Mouse (Mus musculus) CH12.LX (cell line): Measurements from ENCODE around the gene Clcn7. TPM values are rescaled to one million over a fixed set of nuclear protein-coding genes. Genes with fewer than 3 reads are reported as not detected.
A peak's percentile ranks its signal among the peaks of the same experiment; 100 is the strongest.

Experiments
- DNase-seq: peaks from one replicate; pipeline ENCODE4 v3.0.0-alpha.2; 2013; ENCODE audit errors: extremely low read depth
- H3K27ac ChIP-seq: 2 replicates; pipeline ENCODE4 v1.5.1; 2012; ENCODE audit warnings: low read depth, mild to moderate bottlenecking, control low read depth, moderate library complexity; ENCODE audit not compliant: insufficient read depth
- H3K27me3 ChIP-seq: replicated peaks from 2 replicates; pipeline ENCODE3; 2012; ENCODE audit warnings: inconsistent platforms
- H3K36me3 ChIP-seq, 2 experiments: replicated peaks in 1 of 2; 2 replicates each; pipeline versions ENCODE3 to v1.6.1; 2012; ENCODE audit warnings: inconsistent platforms in 1 of 2, low read length in 1 of 2, mild to moderate bottlenecking in 1 of 2, mixed read lengths in 1 of 2, moderate library complexity in 1 of 2; ENCODE audit not compliant: control insufficient read depth in 1 of 2, insufficient read depth in 1 of 2
- H3K4me1 ChIP-seq, 2 experiments: 2 replicates each; pipeline ENCODE4 v1.6.1; 2012; ENCODE audit warnings: inconsistent platforms in 1 of 2, moderate library complexity in 1 of 2; ENCODE audit not compliant: insufficient read depth in 2 of 2, control insufficient read depth in 1 of 2
- H3K4me2 ChIP-seq: 2 replicates; pipeline ENCODE4 v1.6.1; 2012; ENCODE audit warnings: low read depth, mild to moderate bottlenecking, control low read depth; ENCODE audit not compliant: poor library complexity, insufficient read depth, severe bottlenecking
- H3K4me3 ChIP-seq, 3 experiments: fragments of 150-350 bp in 1 of 3; sonication (generic) in 1 of 3; replicated peaks in 1 of 3; 2 replicates each; pipeline versions ENCODE3 to v1.5.1; 2011 to 2012; ENCODE audit warnings: low read depth in 2 of 3, low read length in 2 of 3, mild to moderate bottlenecking in 2 of 3, moderate library complexity in 2 of 3, control low read depth in 1 of 3, improper control_type of control experiment in 1 of 3, inconsistent platforms in 1 of 3, mixed read lengths in 1 of 3; ENCODE audit not compliant: poor library complexity in 1 of 3
- H3K79me2 ChIP-seq: replicated peaks from 2 replicates; pipeline ENCODE4 v1.6.1; 2012; ENCODE audit warnings: mild to moderate bottlenecking, moderate library complexity; ENCODE audit not compliant: control insufficient read depth, poor library complexity, insufficient read depth, severe bottlenecking; ENCODE audit errors: extremely low read depth
- H3K9ac ChIP-seq: 2 replicates; pipeline ENCODE4 v1.6.1; 2012; ENCODE audit warnings: low read depth, mild to moderate bottlenecking, control low read depth, moderate library complexity; ENCODE audit not compliant: insufficient read depth
- H3K9me3 ChIP-seq: replicated peaks from 2 replicates; pipeline ENCODE3; 2012; ENCODE audit warnings: low read length, inconsistent platforms, mixed read lengths
- CHD1 ChIP-seq: IDR thresholded peaks from 2 replicates; pipeline ENCODE4 v1.6.1; 2012; ENCODE audit warnings: low read depth, low read length, improper control_type of control experiment, inconsistent platforms
- ELF1 ChIP-seq: IDR thresholded peaks from 2 replicates; pipeline ENCODE4 v1.6.1; 2014; ENCODE audit warnings: low read depth, mild to moderate bottlenecking, inconsistent platforms, low read length, improper control_type of control experiment
- ETS1 ChIP-seq: conservative IDR thresholded peaks from 2 replicates; pipeline ENCODE4 v1.6.1; 2012; ENCODE audit warnings: low read depth, mild to moderate bottlenecking, inconsistent platforms, low read length, improper control_type of control experiment, moderate library complexity
- HCFC1 ChIP-seq: IDR thresholded peaks from 2 replicates; pipeline ENCODE4 v1.6.1; 2012; ENCODE audit warnings: low read depth, mild to moderate bottlenecking, inconsistent platforms, low read length, improper control_type of control experiment
- JUN ChIP-seq: IDR thresholded peaks from 2 replicates; pipeline ENCODE4 v1.6.1; 2011; ENCODE audit warnings: low read depth, mild to moderate bottlenecking, low read length, improper control_type of control experiment, moderate library complexity; ENCODE audit not compliant: insufficient read depth
- JUND ChIP-seq: conservative IDR thresholded peaks from 2 replicates; pipeline ENCODE4 v1.6.1; 2011; ENCODE audit warnings: low read depth, low read length, improper control_type of control experiment
- MAX ChIP-seq: IDR thresholded peaks from 2 replicates; pipeline ENCODE4 v1.6.1; 2011; ENCODE audit warnings: low read length, improper control_type of control experiment
- MYC ChIP-seq: IDR thresholded peaks from 2 replicates; pipeline ENCODE4 v1.6.1; 2011; ENCODE audit warnings: low read depth, mild to moderate bottlenecking, improper control_type of control experiment, low read length
- NRF1 ChIP-seq: IDR thresholded peaks from 2 replicates; pipeline ENCODE4 v1.6.1; 2014; ENCODE audit warnings: low read depth, mild to moderate bottlenecking, inconsistent platforms, low read length, improper control_type of control experiment, moderate library complexity
- POLR2AphosphoS2 ChIP-seq: IDR thresholded peaks from 2 replicates; pipeline ENCODE4 v1.6.1; 2011; ENCODE audit warnings: low read depth, low read length, improper control_type of control experiment
- RCOR1 ChIP-seq: conservative IDR thresholded peaks from 2 replicates; pipeline ENCODE4 v1.6.1; 2012; ENCODE audit warnings: low read depth, mild to moderate bottlenecking, inconsistent platforms, low read length, improper control_type of control experiment
- SIN3A ChIP-seq: IDR thresholded peaks from 2 replicates; pipeline ENCODE4 v1.6.1; 2012; ENCODE audit warnings: low read length, improper control_type of control experiment, inconsistent platforms
- SMC3 ChIP-seq: IDR thresholded peaks from 2 replicates; pipeline ENCODE4 v1.6.1; 2011; ENCODE audit warnings: low read depth, low read length, improper control_type of control experiment
- TCF12 ChIP-seq: IDR thresholded peaks from 2 replicates; pipeline ENCODE4 v1.6.1; 2014; ENCODE audit warnings: low read depth, mild to moderate bottlenecking, inconsistent platforms, low read length, improper control_type of control experiment
- USF1 ChIP-seq: IDR thresholded peaks from 2 replicates; pipeline ENCODE4 v1.6.1; 2014; ENCODE audit warnings: low read depth, mild to moderate bottlenecking, inconsistent platforms, low read length, improper control_type of control experiment
- USF2 ChIP-seq: conservative IDR thresholded peaks from 2 replicates; pipeline ENCODE4 v1.6.1; 2011; ENCODE audit warnings: low read depth, low read length, improper control_type of control experiment
- ZC3H11A ChIP-seq: IDR thresholded peaks from 2 replicates; pipeline ENCODE4 v1.6.1; 2012; ENCODE audit warnings: low read depth, mild to moderate bottlenecking, inconsistent platforms, low read length, improper control_type of control experiment
- ZKSCAN1 ChIP-seq: IDR thresholded peaks from 2 replicates; pipeline ENCODE4 v1.6.1; 2012; ENCODE audit warnings: low read depth, inconsistent platforms, low read length, improper control_type of control experiment, borderline replicate concordance
- ZMIZ1 ChIP-seq: IDR thresholded peaks from 2 replicates; pipeline ENCODE4 v1.6.1; 2012; ENCODE audit warnings: low read depth, mild to moderate bottlenecking, inconsistent platforms, low read length, improper control_type of control experiment
- dilution Hi-C: fragments of 300-500 bp; cut with MboI; formaldehyde crosslinking; loops from 2 replicates; pipeline ENCODE4 v1.14.3; 2020; ENCODE audit warnings: low sequenced_read_pairs; ENCODE audit not compliant: extremely low pct_unique_long_range_greater_than_20kb, extremely low pct_ligation_motif_present
- in situ Hi-C: fragments of 300-500 bp; cut with MboI; formaldehyde crosslinking; loops from 3 replicates; pipeline ENCODE4 v1.14.3; 2019; ENCODE audit warnings: low sequenced_read_pairs, low pct_ligation_motif_present, low pct_unique_long_range_greater_than_20kb, mixed read lengths
- polyA plus RNA-seq: library from polyadenylated mRNA; unstranded; fragments of >175 nt; gene quantifications from 2 replicates; pipeline ENCODE4 v1.2.1, GENCODE M21; 2012; ENCODE audit warnings: low read depth; ENCODE audit not compliant: insufficient read length
- total RNA-seq, 2 experiments: library from RNA; depleted of rRNA; stranded (reverse); fragments of 300-350 nt in 1 of 2; fragments of >200 nt in 1 of 2; gene quantifications; 2 replicates each; pipeline ENCODE4 v1.2.3; 2012 to 2014

Gene Clcn7
- total and polyA plus RNA-seq, 3 experiments = 8.3 to 14.3 (median 11.6) TPM

GRCm38 (mm10) chr17:25189091-25189490, 55.9 kb downstream of the Clcn7 start:
- dilution Hi-C loops = no loop called here
- H3K4me1 ChIP-seq = peaks cover 2 to 39% of the 10 kb centered on the region in 2 experiments; a peak in 3 of 4 replicates
- DNase-seq = no peak
- H3K4me2 ChIP-seq = peak overlapping the region; percentile 58
- in situ Hi-C loops = loop anchor here (10.0 kb wide), 1 partner anchor 86 kb away; the partner anchor contains the start of gene Ube2i
- H3K27me3 ChIP-seq = no peaks in the 10 kb centered on the region
- peaks cover 17 to 55% of the 10 kb centered on the region in 2 experiments for H3K36me3 ChIP-seq
- peak overlapping the region; percentile 91 for H3K9ac ChIP-seq
- no peak overlapping the region for H3K27ac ChIP-seq
- H3K79me2 ChIP-seq = peaks cover 26% of the 10 kb centered on the region
- TF ChIP-seq SIN3A = no peak
- no peak for TF ChIP-seq MYC
- TF ChIP-seq, all 38 proteins: peak for 0
- Histone ChIP-seq H3K4me3 (peak overlapping the region; percentile 72 to 91 (median 82)), H3K9me3 (no peaks in the 10 kb centered on the region)

- H3K27ac ChIP-seq = no peak overlapping the region
These were observed 69.2 kb downstream of the Clcn7 start for GRCm38 (mm10) chr17:25202401-25202800.

GRCm38 (mm10) chr17:25210006-25210405, 76.8 kb downstream of the Clcn7 start:
- Histone ChIP-seq H3K4me2 (no peak overlapping the region), H3K79me2 (no peaks in the 10 kb centered on the region), H3K27me3 (no peaks in the 10 kb centered on the region), H3K27ac (no peak overlapping the region), H3K9ac (no peak overlapping the region), H3K4me3 (no peak overlapping the region), H3K4me1 (peaks cover 4 to 16% of the 10 kb centered on the region in 2 experiments; a peak in 2 of 4 replicates), H3K36me3 (peaks cover 73 to 92% of the 10 kb centered on the region in 2 experiments), H3K9me3 (no peaks in the 10 kb centered on the region)
- no peak for DNase-seq
- TF ChIP-seq USF2 (no peak), NRF1 (no peak), ZMIZ1 (no peak), TCF12 (no peak), ETS1 (no peak), JUN (no peak), MAX (no peak), ZC3H11A (no peak), RCOR1 (no peak), HCFC1 (no peak), JUND (no peak), SIN3A (no peak), ZKSCAN1 (no peak)
- dilution Hi-C loops = no loop called here
- in situ Hi-C loops = no loop called here

More at GRCm38 (mm10) chr17:25202401-25202800, 69.2 kb downstream of the Clcn7 start:
- Histone ChIP-seq H3K4me2 (no peak overlapping the region), H3K4me3 (no peak overlapping the region), H3K9me3 (no peaks in the 10 kb centered on the region), H3K79me2 (no peaks in the 10 kb centered on the region; the same call in 1 of the 2 replicates), H3K9ac (no peak overlapping the region), H3K4me1 (no peaks in the 10 kb centered on the region; a peak in 1 of 4 replicates), H3K36me3 (peaks cover 55 to 81% of the 10 kb centered on the region in 2 experiments), H3K27me3 (no peaks in the 10 kb centered on the region)
- TF ChIP-seq RCOR1 (no peak), SMC3 (no peak), JUN (no peak), CHD1 (no peak), POLR2AphosphoS2 (no peak), ELF1 (no peak), USF1 (no peak)
- DNase-seq = no peak
- dilution Hi-C loops = no loop called here
- in situ Hi-C loops = no loop called here
